Mouse (Mus musculus) stomach, embryonic 14.5 days (tissue): ENCODE measurements at regions not wholly inside any gene's neighbourhood (a gene's known extent, or its start where the extent isn't known, plus 50 kb on each side); places are given as distances from the start of the nearest gene placed in this dataset.
A peak's percentile ranks its signal among the peaks of the same experiment; 100 is the strongest.

ENCODE experiments used
- ATAC-seq: fragments of 200-750 bp; cut with Nextera tagmentation; 2 replicates; pipeline ENCODE4 v1.8.0; 2017; ENCODE audit warnings: low read depth, moderate TSS enrichment; ENCODE audit not compliant: insufficient number of reproducible peaks, insufficient read depth, low FRiP score
- H3K27ac ChIP-seq: fragments of 300-500 bp; sonication (generic); 2 replicates; pipeline ENCODE4 v1.5.1; 2014; ENCODE audit warnings: mild to moderate bottlenecking, low read length, moderate library complexity, mixed read lengths
- H3K27me3 ChIP-seq: fragments of 300-500 bp; sonication (generic); 2 replicates; pipeline ENCODE4 v1.6.1; 2014; ENCODE audit warnings: low read length, control low read depth, mixed read lengths; ENCODE audit not compliant: control insufficient read depth, insufficient read depth
- H3K36me3 ChIP-seq: fragments of 300-500 bp; sonication (generic); 2 replicates; pipeline ENCODE4 v1.6.1; 2014; ENCODE audit warnings: mild to moderate bottlenecking, control low read depth, low read length, moderate library complexity, mixed read lengths; ENCODE audit not compliant: control insufficient read depth, insufficient read depth
- H3K4me1 ChIP-seq: fragments of 300-500 bp; sonication (generic); 2 replicates; pipeline ENCODE4 v1.6.1; 2014; ENCODE audit warnings: low read length, control low read depth, mixed read lengths; ENCODE audit not compliant: control insufficient read depth, insufficient read depth
- H3K4me2 ChIP-seq: fragments of 300-500 bp; sonication (generic); replicated peaks from 2 replicates; pipeline ENCODE4 v1.6.1; 2014; ENCODE audit warnings: low read depth, low read length, control low read depth
- H3K4me3 ChIP-seq: fragments of 300-500 bp; sonication (generic); 2 replicates; pipeline ENCODE4 v1.5.1; 2014; ENCODE audit warnings: low read depth, low read length, control low read depth
- H3K9ac ChIP-seq: fragments of 300-500 bp; sonication (generic); replicated peaks from 2 replicates; pipeline ENCODE4 v1.6.1; 2014; ENCODE audit warnings: low read depth, mild to moderate bottlenecking, control low read depth, low read length, moderate library complexity, mixed read lengths
- H3K9me3 ChIP-seq: fragments of 300-500 bp; sonication (generic); 2 replicates; pipeline ENCODE4 v1.6.1; 2016; ENCODE audit warnings: low read depth, low read length, control low read depth; ENCODE audit not compliant: control insufficient read depth
- WGBS: fragments of 180-500 bp; shearing (Covaris S2); extraction: QIAGEN DNeasy Blood & Tissue Kit; methylation state at CpG from one replicate; pipeline ENCODE4 v1.1.7; 2014; 5-methylcytosine and 5-hydroxymethylcytosine counted together

DNA sequence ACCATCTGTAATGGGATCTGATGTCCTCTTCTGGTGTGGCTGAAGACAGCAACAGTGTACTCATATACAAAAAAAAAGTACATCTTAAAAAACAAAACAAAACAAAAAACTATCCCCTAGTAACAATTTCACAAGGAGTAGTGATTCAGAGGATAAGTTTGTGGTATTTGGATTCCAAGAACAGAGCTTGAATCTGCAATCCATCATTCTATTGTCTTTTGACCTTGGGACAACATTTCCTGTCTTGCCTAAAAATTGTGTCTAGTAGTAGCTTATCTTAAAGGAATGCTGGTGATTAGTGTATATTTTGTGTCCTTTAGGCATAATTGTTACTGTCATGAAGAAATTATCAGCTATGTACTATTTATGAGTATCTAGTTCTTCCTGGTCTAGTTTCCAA lies 404.1 kb upstream of the Nr5a2 start:
- H3K27ac ChIP-seq, result no peak overlapping the region
- no peaks in the 10 kb centered on the region for H3K4me1 ChIP-seq
- no peaks in the 10 kb centered on the region for H3K27me3 ChIP-seq
- H3K9ac ChIP-seq, result no peak overlapping the region
- H3K9me3 ChIP-seq, result no peaks in the 10 kb centered on the region
- H3K36me3 ChIP-seq, result no peaks in the 10 kb centered on the region
- H3K4me2 ChIP-seq, result no peak overlapping the region
- ATAC-seq, result no peak
- no peak overlapping the region for H3K4me3 ChIP-seq

- H3K4me1 ChIP-seq, result no peaks in the 10 kb centered on the region
- no peak overlapping the region for H3K9ac ChIP-seq
- H3K36me3 ChIP-seq, result no peaks in the 10 kb centered on the region
- H3K4me2 ChIP-seq, result no peak overlapping the region
- no peak overlapping the region for H3K27ac ChIP-seq
- 86% methylated on average over 2 of the region's 2 CpGs for WGBS
- no peaks in the 10 kb centered on the region for H3K9me3 ChIP-seq
- H3K4me3 ChIP-seq, result no peak overlapping the region
- H3K27me3 ChIP-seq, result no peaks in the 10 kb centered on the region
- ATAC-seq, result no peak
Observed at GRCm38 (mm10) chr1:137363969-137364368, 403.7 kb upstream of the Nr5a2 start.

DNA sequence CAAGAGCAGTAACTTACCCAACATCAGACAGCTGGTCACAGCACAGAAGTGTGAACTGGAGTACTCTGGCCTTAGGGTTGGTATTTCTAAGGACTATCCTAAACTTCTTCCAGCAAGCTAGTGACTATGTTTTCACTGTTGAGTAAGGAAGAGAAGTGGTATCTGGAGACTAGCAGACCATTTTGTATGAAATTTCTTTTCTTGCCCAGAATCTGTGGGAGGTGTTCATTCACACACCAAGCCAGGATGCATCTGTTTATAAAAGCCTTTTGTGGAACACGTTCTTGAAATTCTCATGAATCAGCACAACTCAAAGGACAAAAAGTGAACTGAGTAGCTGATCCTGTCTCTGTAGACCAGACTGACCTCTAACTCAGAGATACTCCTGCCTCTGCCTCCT lies 403.3 kb upstream of the Nr5a2 start:
- Histone ChIP-seq H3K4me3 (no peak overlapping the region), H3K27ac (no peak overlapping the region), H3K27me3 (no peaks in the 10 kb centered on the region), H3K4me2 (no peak overlapping the region), H3K9me3 (no peaks in the 10 kb centered on the region), H3K36me3 (no peaks in the 10 kb centered on the region), H3K9ac (no peak overlapping the region), H3K4me1 (no peaks in the 10 kb centered on the region)
- WGBS, result 51% methylated on average over 1 of the region's 1 CpGs
- ATAC-seq, result no peak

DNA sequence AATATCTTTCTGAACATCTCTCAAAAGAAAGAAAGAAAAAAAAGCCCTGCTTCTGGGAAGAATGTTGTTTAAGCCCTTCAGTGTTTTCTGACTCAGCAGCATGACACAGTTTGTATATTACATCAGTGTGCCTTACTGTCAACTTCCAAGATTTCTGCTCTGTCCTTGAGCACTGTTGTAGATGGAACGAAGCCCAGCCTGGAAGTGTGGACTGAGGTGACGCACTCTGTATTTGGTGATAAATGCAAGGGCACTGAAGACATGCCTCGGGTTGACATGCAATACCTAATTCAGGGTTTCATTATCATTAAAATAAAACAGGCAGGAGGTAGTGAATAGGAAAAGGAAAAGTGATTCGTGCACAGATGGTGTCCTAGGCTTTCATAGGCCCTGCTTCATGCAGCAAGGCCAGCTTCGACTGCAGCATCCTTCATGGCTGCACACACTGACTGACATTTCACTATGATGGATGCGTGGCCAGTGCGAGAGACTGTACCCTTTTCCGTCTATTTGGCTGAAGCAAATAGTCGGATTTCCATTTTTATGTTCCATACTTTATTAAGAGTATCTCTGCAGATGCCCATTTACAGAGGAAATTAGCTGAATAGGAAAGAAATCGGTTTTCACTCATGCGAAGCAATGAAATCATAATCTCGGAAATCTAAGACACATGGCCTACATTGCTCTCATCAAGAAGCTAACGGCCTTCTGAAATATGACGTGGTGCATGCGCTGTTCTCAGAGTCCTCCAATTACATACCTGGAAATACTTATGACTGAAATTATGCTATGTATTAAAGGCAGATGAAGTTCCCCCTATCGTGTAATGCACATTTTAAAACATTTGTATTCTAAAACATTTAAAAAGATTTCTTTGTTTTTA lies 400.7 kb upstream of the Nr5a2 start:
- Histone ChIP-seq H3K4me1 (no peaks in the 10 kb centered on the region), H3K4me2 (no peak overlapping the region), H3K27ac (no peak overlapping the region), H3K27me3 (no peaks in the 10 kb centered on the region), H3K4me3 (no peak overlapping the region), H3K9ac (no peak overlapping the region), H3K9me3 (no peaks in the 10 kb centered on the region), H3K36me3 (no peaks in the 10 kb centered on the region)
- no peak for ATAC-seq
- WGBS, result 84% methylated on average over 16 of the region's 16 CpGs

- Histone ChIP-seq H3K27ac (no peak overlapping the region), H3K9me3 (no peaks in the 10 kb centered on the region), H3K9ac (no peak overlapping the region), H3K36me3 (no peaks in the 10 kb centered on the region), H3K4me1 (no peaks in the 10 kb centered on the region), H3K27me3 (no peaks in the 10 kb centered on the region), H3K4me2 (no peak overlapping the region), H3K4me3 (no peak overlapping the region)
- WGBS, result 74% methylated on average over 4 of the region's 4 CpGs
- ATAC-seq, result no peak
Observed at GRCm38 (mm10) chr1:137355941-137356512, 395.8 kb upstream of the Nr5a2 start.

DNA sequence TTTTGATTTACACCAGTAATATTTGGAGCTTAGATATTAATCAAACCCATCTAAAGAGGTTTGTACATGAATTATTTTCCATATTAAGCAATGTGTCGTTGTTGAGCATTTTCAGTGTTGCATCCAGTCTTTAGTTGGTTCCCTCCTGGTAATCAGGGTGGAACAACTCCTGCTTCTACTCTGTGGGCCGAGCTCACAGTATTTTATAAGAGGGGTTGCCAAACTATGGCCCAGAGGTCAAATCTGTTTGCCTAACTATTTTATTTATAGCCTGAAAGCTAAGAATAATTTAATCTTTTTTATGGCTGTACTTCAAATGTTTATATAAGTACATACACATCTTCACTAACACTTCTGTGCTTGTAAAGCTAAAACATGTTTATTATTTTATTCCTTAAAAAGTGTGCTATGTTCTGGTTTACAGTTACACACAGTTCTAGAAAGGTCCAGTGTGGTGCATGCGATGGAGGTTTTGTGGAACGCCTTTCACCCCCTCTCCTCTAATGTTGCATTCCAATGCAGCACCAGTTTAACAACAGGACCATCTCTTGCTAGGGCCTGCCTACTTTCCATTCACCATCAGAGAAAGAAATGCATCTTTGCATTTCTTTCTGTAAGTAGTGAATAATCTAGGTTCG lies 392.3 kb upstream of the Nr5a2 start:
- WGBS, result 55% methylated on average over 5 of the region's 5 CpGs
- no peaks in the 10 kb centered on the region for H3K27me3 ChIP-seq
- H3K9ac ChIP-seq, result no peak overlapping the region
- H3K4me3 ChIP-seq, result no peak overlapping the region
- H3K4me2 ChIP-seq, result no peak overlapping the region
- no peaks in the 10 kb centered on the region for H3K9me3 ChIP-seq
- ATAC-seq, result no peak
- H3K27ac ChIP-seq, result no peak overlapping the region
- no peaks in the 10 kb centered on the region for H3K36me3 ChIP-seq
- no peaks in the 10 kb centered on the region for H3K4me1 ChIP-seq

DNA sequence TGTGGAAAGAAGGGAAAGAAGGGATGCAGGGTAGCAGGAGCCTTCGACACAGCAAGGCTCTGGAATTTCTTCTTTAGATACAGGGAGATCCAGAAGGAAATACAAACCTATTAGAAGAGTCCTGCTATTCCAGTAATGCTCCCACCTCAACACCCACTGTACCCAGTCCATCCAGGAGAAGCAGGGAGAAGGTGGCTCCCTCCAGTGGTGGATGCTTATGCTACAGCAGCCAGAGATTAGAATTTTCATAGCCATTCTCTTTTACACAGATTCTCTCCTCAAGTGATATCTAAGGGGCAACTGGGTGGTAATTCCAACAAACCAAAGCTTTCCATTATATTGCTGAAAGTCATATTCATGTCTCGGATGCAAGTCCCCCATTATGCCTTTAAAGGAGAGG lies 373.9 kb upstream of the Nr5a2 start:
- H3K27me3 ChIP-seq, result no peaks in the 10 kb centered on the region
- H3K9ac ChIP-seq, result no peak overlapping the region
- WGBS, result 84% methylated on average over 2 of the region's 2 CpGs
- 0 out of 2 replicates have a peak, but pooled peaks cover 4% of the 10 kb centered on the region for H3K4me1 ChIP-seq
- H3K36me3 ChIP-seq, result no peaks in the 10 kb centered on the region
- H3K9me3 ChIP-seq, result no peaks in the 10 kb centered on the region
- H3K4me3 ChIP-seq, result no peak overlapping the region
- no peak for ATAC-seq
- no peak overlapping the region for H3K4me2 ChIP-seq
- no peak overlapping the region for H3K27ac ChIP-seq

DNA sequence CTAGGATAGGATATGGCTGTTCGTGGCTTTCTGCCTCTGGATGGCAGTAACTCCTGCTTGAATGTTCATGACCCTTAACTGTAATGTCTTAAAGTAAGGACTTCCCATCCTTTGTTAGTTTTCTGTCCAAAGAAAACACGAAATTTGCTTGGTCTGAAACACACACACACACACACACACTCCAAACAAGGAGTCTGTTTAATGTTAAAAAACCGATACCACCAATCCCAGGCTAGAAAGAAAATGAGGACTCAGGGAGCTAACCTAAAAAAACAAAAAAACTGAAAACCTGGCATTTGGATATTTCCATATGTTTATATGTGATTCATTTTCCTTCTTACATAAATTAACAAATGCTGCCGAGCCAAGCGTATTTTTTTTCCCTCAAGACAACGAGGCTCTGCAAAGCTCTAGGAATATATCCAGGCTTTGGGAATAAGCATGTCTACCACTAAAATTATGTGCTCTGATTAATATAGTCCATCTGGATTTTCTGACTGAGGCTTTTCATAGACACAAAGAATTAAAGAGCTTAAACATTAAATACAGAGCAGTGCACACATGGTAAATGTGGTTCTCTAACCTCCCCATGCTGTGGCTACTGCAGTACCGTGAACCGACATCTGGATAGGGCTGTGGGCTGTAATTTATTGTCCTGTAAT lies 372.0 kb upstream of the Nr5a2 start:
- no peak overlapping the region for H3K4me3 ChIP-seq
- H3K27ac ChIP-seq, result peak overlapping the region; percentile 78
- no peaks in the 10 kb centered on the region for H3K36me3 ChIP-seq
- 37% methylated on average over 8 of the region's 8 CpGs for WGBS
- no peak overlapping the region for H3K4me2 ChIP-seq
- 0 out of 2 replicates have a peak, but pooled peaks cover 4% of the 10 kb centered on the region for H3K4me1 ChIP-seq
- no peak overlapping the region for H3K9ac ChIP-seq
- H3K9me3 ChIP-seq, result no peaks in the 10 kb centered on the region
- H3K27me3 ChIP-seq, result no peaks in the 10 kb centered on the region
- peak; percentile 86 for ATAC-seq
